Mouse (Mus musculus) E14TG2a.4 (cell line): ENCODE measurements around the gene Vmn1r112.
"Not testable (repeated sequence)": the region's sequence is repeated elsewhere in the genome, so short reads cannot be mapped to it uniquely, and the experiment has no call there.

ENCODE experiments used
- CTCF ChIP-seq: conservative IDR thresholded peaks from 2 replicates; pipeline ENCODE4 v1.5.1; 2014; ENCODE audit warnings: low read length
- NANOG ChIP-seq: IDR thresholded peaks from 2 replicates; pipeline ENCODE4 v1.6.1; 2014; ENCODE audit warnings: borderline replicate concordance, low read length, mixed read lengths
- POU5F1 ChIP-seq: IDR thresholded peaks from 2 replicates; pipeline ENCODE4 v1.6.1; 2014; ENCODE audit warnings: low read length, borderline replicate concordance

DNA sequence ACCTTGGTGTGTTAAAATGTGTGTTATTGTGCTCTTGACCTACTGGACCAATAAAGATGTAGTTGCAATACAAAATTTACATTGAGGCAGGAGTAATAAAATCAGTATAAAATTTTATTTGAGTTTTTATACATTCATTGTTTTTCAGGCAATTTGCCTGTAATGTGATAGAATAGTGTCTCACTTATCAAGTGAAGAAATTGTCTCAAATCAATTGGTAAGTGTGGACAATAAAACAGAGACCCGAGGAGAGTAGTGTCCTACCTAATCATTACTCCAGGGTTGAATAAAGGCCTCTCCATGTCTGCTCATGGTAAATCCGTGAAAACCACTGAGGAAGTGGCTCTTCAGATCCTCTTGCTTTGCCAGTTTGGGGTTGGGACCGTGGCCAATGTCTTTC lies at the start of gene Vmn1r112:
- not testable (repeated sequence) for TF ChIP-seq CTCF, POU5F1, NANOG
